Mouse (Mus musculus) stomach, postnatal 0 days (tissue): ENCODE data around the gene Gm49393. TPM values are rescaled to one million over a fixed set of nuclear protein-coding genes. Genes with fewer than 3 reads are reported as not detected.
"Not testable (repeated sequence)": the region's sequence is repeated elsewhere in the genome, so short reads cannot be mapped to it uniquely, and the experiment has no call there.

Experiments
- ATAC-seq: fragments of 200-750 bp; cut with Nextera tagmentation; 2 replicates; pipeline ENCODE4 v1.8.0; 2017; ENCODE audit not compliant: low FRiP score, low TSS enrichment
- DNase-seq: peaks from one replicate; pipeline ENCODE4 v3.0.0-alpha.2; 2016; ENCODE audit warnings: low spot score
- H3K27ac ChIP-seq: fragments of 300-500 bp; sonication (generic); replicated peaks from 2 replicates; pipeline ENCODE4 v1.5.1; 2014; ENCODE audit warnings: mild to moderate bottlenecking, control low read depth
- H3K27me3 ChIP-seq: fragments of 300-500 bp; sonication (generic); 2 replicates; pipeline ENCODE4 v1.6.1; 2014; ENCODE audit warnings: low read length; ENCODE audit not compliant: control insufficient read depth, insufficient read depth
- H3K36me3 ChIP-seq: fragments of 300-500 bp; sonication (generic); 2 replicates; pipeline ENCODE4 v1.6.1; 2014; ENCODE audit warnings: low read length, mixed read lengths; ENCODE audit not compliant: control insufficient read depth, insufficient read depth
- H3K4me1 ChIP-seq: fragments of 300-500 bp; sonication (generic); replicated peaks from 2 replicates; pipeline ENCODE4 v1.6.1; 2014; ENCODE audit warnings: antibody characterized with exemption; ENCODE audit not compliant: control insufficient read depth, insufficient read depth
- H3K4me2 ChIP-seq: fragments of 300-500 bp; sonication (generic); replicated peaks from 2 replicates; pipeline ENCODE4 v1.6.1; 2014; ENCODE audit warnings: low read depth, mild to moderate bottlenecking, control low read depth, moderate library complexity
- H3K4me3 ChIP-seq: fragments of 300-500 bp; sonication (generic); 2 replicates; pipeline ENCODE4 v1.5.1; 2014; ENCODE audit warnings: low read depth, low read length, control low read depth
- H3K9ac ChIP-seq: fragments of 300-500 bp; sonication (generic); 2 replicates; pipeline ENCODE4 v1.6.1; 2014; ENCODE audit warnings: mild to moderate bottlenecking, low read length, control low read depth, mixed read lengths
- H3K9me3 ChIP-seq: fragments of 300-500 bp; sonication (generic); 2 replicates; pipeline ENCODE4 v1.6.1; 2016; ENCODE audit warnings: low read length; ENCODE audit not compliant: control insufficient read depth
- CTCF ChIP-seq: IDR thresholded peaks from 2 replicates; pipeline ENCODE4 v1.5.1; 2016; ENCODE audit warnings: antibody characterized with exemption, low read depth, mild to moderate bottlenecking, moderate library complexity
- EP300 ChIP-seq: optimal IDR thresholded peaks from 2 replicates; pipeline ENCODE3; 2016; ENCODE audit warnings: antibody characterized with exemption
- WGBS: fragments of 180-500 bp; shearing (Covaris S2); extraction: QIAGEN DNeasy Blood & Tissue Kit; methylation state at CpG from one replicate; pipeline ENCODE4 v1.1.7; 2014; 5-methylcytosine and 5-hydroxymethylcytosine counted together
- polyA plus RNA-seq: library from polyadenylated mRNA; unstranded; fragments of >200 nt; fragmentation: Nextera tagmentation; extraction: Ambion mirVana; gene quantifications from 2 replicates; pipeline ENCODE4 v1.2.1, GENCODE M21; 2015

The Gm49393 gene
- 0.41 TPM in 1 of 2 replicates, not detected in the other for polyA plus RNA-seq

DNA sequence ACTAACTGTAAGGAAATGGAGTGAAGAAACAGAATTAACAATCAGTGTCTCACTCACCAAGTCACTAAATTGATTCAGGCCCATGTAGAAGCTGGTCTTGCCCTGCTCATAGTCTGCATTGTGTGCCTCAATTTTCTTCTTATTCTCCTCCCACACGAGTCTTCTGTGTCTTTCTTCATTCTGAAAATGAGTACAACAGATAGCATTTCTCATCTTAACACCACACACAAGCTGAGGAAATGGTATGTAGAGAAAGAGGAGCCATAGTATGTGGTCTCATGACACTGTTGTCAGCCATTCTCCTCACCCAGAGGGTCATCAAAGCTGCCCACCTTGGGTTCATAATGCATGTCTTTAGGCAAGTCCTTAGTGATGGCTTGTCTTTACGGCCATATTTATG lies at the start of gene Gm49393:
Gm49393 (minus strand) TSS at position 101 of the 400 bp plus-strand sequence.
- not testable (repeated sequence) for H3K4me1 ChIP-seq, ATAC-seq, H3K4me3 ChIP-seq, H3K27ac ChIP-seq, H3K9ac ChIP-seq, DNase-seq, H3K4me2 ChIP-seq, H3K36me3 ChIP-seq, H3K9me3 ChIP-seq, H3K27me3 ChIP-seq
- WGBS: 52% methylated on average over 2 of the region's 2 CpGs

DNA sequence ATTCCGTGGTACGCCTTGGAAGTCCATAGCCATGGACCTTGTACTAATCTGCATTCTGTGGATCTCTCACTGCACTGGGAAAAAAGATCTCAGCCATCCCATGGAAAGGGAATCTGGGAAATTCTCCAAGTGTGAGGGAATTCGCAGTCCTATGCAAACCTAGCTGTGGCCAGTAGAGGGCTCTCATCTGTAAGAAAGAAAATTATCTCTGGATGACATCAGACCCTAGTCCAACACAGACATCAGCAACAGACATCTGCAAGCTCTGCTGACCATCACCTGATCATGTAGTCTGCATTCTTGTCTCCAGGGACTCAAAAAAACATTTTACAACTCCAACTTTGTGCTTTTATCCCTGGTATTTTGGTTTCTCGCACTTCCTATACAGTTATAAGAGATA lies 36.9 kb upstream of the Gm49393 start:
- not testable (repeated sequence) for H3K4me1 ChIP-seq, H3K4me3 ChIP-seq, H3K27me3 ChIP-seq, H3K9ac ChIP-seq, H3K9me3 ChIP-seq, H3K4me2 ChIP-seq, ATAC-seq, DNase-seq, H3K36me3 ChIP-seq, H3K27ac ChIP-seq
- 68% methylated on average over 4 of the region's 4 CpGs for WGBS
- 0 out of 2 replicates have a peak, but pooled peaks have one; percentile 13 for TF ChIP-seq CTCF

DNA sequence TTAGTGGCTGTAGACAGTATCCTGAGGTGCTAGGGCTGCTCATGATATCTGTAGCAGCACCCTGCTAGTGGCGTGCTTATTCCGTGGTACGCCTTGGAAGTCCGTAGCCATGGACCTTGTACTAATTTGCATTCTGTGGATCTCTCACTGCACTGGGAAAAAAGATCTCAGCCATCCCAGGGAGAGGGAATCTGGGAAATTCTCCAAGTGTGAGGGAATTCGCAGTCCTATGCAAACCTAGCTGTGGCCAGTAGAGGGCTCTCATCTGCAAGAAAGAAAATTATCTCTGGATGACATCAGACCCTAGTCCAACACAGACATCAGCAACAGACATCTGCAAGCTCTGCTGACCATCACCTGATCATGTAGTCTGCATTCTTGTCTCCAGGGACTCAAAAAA lies 28.6 kb upstream of the Gm49393 start:
- not testable (repeated sequence) for H3K9me3 ChIP-seq, H3K4me1 ChIP-seq, DNase-seq, H3K36me3 ChIP-seq, H3K4me3 ChIP-seq, H3K27ac ChIP-seq, H3K27me3 ChIP-seq, ATAC-seq, H3K4me2 ChIP-seq, H3K9ac ChIP-seq
- WGBS: 32% methylated on average over 5 of the region's 5 CpGs

DNA sequence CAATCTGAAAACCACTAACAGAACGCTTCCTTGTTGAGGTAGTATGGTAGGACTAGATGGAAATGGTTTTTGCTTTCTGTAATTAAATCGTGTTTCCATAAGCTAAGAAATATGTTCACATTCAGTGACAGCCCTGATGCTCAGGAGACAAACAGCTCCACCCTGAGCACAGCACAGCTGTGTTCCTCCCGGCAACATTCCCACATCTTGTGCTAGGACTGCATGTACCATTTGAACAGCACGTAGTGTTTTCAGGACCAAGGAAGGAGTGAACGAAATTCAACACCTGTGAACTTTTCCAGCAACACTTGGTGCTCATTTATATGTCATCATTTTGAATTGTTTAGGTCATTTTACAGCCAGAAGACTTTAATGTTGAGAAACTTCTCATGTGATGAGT lies 26.3 kb upstream of the Gm49393 start:
- no peaks in the 10 kb centered on the region for H3K4me1 ChIP-seq
- no peaks in the 10 kb centered on the region for H3K36me3 ChIP-seq
- WGBS: 72% methylated on average over 5 of the region's 5 CpGs
- no peak overlapping the region for H3K9ac ChIP-seq
- no peak for DNase-seq
- H3K27me3 ChIP-seq: no peaks in the 10 kb centered on the region
- no peak for TF ChIP-seq CTCF
- TF ChIP-seq EP300: no peak
- H3K27ac ChIP-seq: no peak overlapping the region
- H3K4me2 ChIP-seq: no peak overlapping the region
- no peak overlapping the region for H3K4me3 ChIP-seq
- ATAC-seq: no peak
- H3K9me3 ChIP-seq: no peaks in the 10 kb centered on the region

DNA sequence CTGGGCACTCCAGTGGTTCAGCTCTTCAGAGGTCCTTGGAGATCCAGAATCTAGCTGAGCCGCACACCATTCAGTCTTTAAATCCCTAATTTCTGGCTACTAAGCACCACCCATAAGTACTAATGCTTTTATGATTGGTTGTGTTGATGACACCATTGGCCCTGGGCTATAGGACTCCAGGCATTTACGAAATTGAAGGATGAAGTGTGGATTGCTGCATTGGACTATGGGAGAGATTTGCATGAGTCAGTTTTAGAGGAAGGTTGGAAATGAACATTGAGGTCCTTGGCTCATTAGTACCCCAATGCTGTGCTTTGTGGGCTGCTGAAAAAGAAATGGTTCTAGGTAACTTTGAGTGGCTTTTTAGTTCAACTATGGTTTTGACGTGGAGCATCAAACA lies 6.5 kb upstream of the Gm49393 start, which contains the start of gene Tpbpa:
Tpbpa (minus strand) TSS at position 101 of the 400 bp plus-strand sequence.
- not testable (repeated sequence) for H3K9ac ChIP-seq, H3K27ac ChIP-seq, H3K4me2 ChIP-seq, ATAC-seq, DNase-seq, H3K36me3 ChIP-seq, H3K27me3 ChIP-seq, H3K9me3 ChIP-seq, H3K4me1 ChIP-seq, H3K4me3 ChIP-seq
- WGBS: 67% methylated on average over 3 of the region's 3 CpGs

DNA sequence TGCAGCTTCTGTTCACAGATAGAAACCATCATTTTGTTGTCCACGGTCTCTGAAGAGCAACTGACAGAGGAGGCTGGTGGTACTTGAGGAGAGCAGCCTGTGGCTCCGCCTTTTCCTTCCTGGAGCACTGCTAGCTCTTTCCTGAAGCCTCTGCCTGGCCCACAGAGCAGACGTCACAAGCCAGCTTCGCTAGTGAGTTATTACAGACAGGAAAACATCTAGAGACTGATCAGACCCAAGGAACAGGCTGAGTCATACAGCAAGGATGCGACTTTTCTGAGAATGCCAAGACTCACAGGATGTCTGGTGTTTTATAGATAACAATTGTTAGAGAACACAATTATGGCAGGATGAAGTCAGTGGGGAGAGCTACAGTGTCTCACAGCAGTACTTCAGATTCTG lies 1.1 kb upstream of the Gm49393 start, which contains the start of the genes Gm49391 and Ctla2a:
Gm49391 (minus strand) TSS at position 72 of the 402 bp plus-strand sequence.
Ctla2a (minus strand) TSS at position 126 of the 402 bp plus-strand sequence.
- Histone ChIP-seq H3K4me3 (no peak within 1 kb of the TSS), H3K9me3 (no peaks in the 10 kb centered on the region), H3K9ac (no peak within 1 kb of the TSS), H3K4me1 (no peaks in the 10 kb centered on the region), H3K27ac (no peak within 1 kb of the TSS; the same call in 1 of the 2 replicates), H3K27me3 (no peaks in the 10 kb centered on the region), H3K4me2 (no peak within 1 kb of the TSS), H3K36me3 (no peaks in the 10 kb centered on the region)
- ATAC-seq (no peak; the same call in 1 of the 2 replicates), DNase-seq (no peak)
- TF ChIP-seq CTCF (no peak), EP300 (no peak)
- WGBS: 56% methylated on average over 5 of the region's 5 CpGs

DNA sequence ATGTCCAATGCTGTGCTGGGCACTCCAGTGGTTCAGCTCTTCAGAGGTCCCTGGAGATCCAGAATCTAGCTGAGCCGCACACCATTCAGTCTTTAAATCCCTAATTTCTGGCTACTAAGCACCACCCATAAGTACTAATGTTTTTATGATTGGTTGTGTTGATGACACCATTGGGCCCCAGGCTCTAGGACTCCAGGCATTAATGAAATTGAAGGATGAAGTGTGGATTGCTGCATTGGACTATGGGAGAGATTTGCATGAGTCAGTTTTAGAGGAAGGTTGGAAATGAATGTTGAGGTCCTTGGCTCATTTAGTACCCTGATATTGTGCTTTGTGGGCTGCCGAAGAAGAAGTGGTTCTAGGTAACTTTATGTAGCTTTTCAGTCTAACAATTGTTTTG lies 30.6 kb downstream of the Gm49393 start, which contains the start of gene Tpbpb:
Tpbpb (minus strand) TSS at position 101 of the 400 bp plus-strand sequence.
- not testable (repeated sequence) for H3K4me2 ChIP-seq, ATAC-seq, H3K9ac ChIP-seq, H3K36me3 ChIP-seq, DNase-seq, H3K27me3 ChIP-seq, H3K27ac ChIP-seq, H3K9me3 ChIP-seq, H3K4me3 ChIP-seq, H3K4me1 ChIP-seq
- 73% methylated on average over 2 of the region's 2 CpGs for whole genome bisulfite sequencing
